Mouse (Mus musculus) neural tube, postnatal 0 days (tissue): ENCODE results near the gene Tbc1d30. TPM values are rescaled to one million over a fixed set of nuclear protein-coding genes. Genes with fewer than 3 reads are reported as not detected.

Experiments
- polyA plus RNA-seq: library from polyadenylated mRNA; unstranded; fragments of >200 nt; fragmentation: Nextera tagmentation; extraction: Ambion mirVana; gene quantifications from 2 replicates; pipeline ENCODE4 v1.2.1, GENCODE M21; 2015

Gene Tbc1d30
- polyA plus RNA-seq = 12.6 and 15.4 TPM in 2 replicates

GRCm38 (mm10) chr10:121351066-121351581 lies at the start of gene Tbc1d30:
Gene Tbc1d30 (minus strand): TSS chr10:121351278.

GRCm38 (mm10) chr10:121364801-121365564 lies 13.9 kb upstream of the Tbc1d30 start, which contains the start of gene Gns:
Gene Gns (plus strand): TSS chr10:121365090.

Other genes starting within 250 kb of the Tbc1d30 start
- 40.2 and 41.1 TPM in 2 replicates for gene Gns, start 13.8 kb upstream of the Tbc1d30 start, polyA plus RNA-seq
- 4.3 and 5.3 TPM in 2 replicates for gene Rassf3, start 125.1 kb upstream of the Tbc1d30 start, polyA plus RNA-seq
- gene Tbk1, start 235.5 kb upstream of the Tbc1d30 start, polyA plus RNA-seq = 20.4 and 22.6 TPM in 2 replicates